Mouse (Mus musculus): Measurements from ENCODE around the gene Dyrk3.

DNA sequence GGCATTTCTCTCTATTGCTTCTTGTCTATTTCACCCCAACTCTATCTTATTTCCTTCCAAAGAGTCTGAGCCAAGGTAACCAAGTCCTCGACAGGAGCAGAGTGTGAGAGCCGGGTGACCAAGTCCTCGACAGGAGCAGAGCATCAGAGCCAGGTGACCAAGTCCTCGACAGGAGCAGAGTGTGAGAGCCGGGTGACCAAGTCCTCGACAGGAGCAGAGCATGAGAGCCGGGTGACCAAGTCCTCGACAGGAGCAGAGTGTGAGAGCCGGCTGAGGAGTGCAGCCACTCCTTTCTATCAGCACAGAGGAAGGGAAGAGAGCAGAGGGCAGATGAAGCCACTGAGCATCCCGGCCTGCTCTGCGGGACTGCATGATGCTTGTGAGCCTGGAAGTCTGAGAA, 49.6 kb downstream of the Dyrk3 start:
- TF ChIP-seq CTCF (IDR thresholded peaks at IDR 0.05; ENCODE audit: borderline replicate concordance, insufficient read depth, low read length), result no peak
- TF ChIP-seq POLR2A (IDR thresholded peaks at IDR 0.05; ENCODE audit: low read depth, low read length), result no peak
